10 mouse cellular contexts compared by ENCODE assay signal in genomic region chr3:62412704-62413103, GRCm38 (mm10).
A peak's percentile ranks its signal among the peaks of the same experiment; 100 is the strongest.
DNase-seq lines count a peak whose midpoint lies in the region; ATAC-seq and TF ChIP-seq lines count a peak whose summit lies in the region.
"Had no signal": no experiment of that assay in that cellular context is flagged by ENCODE, and none has a peak within 500 bp of the region (broad histone marks: within the 10 kb centered on the region; RNA-seq: fewer than 3 reads in every experiment).

No protein-coding gene starts in this region.

- peak; percentile 80 for ATAC-seq in forebrain, embryonic 16.5 days

- H3K79me2 ChIP-seq in myocyte (ENCODE audit: control insufficient read depth, insufficient read depth): no peaks in the 10 kb centered on the region

- H3K4me3 ChIP-seq in forebrain, embryonic 16.5 days (replicated peaks; ENCODE audit: low read length): no peak overlapping the region
- no peak overlapping the region for H3K4me3 ChIP-seq in forebrain, embryonic 10.5 days
- no peak overlapping the region for H3K4me3 ChIP-seq in myocyte
- H3K4me3 ChIP-seq: neural tube, embryonic 13.5 days had no signal

- no peak for DNase-seq in forebrain, embryonic 10.5 days (ENCODE audit: extremely low spot score, low spot score)
- peak; percentile 8 for DNase-seq in cerebellum, adult 8-10 months
- DNase-seq in layer of hippocampus, adult 8-10 months (ENCODE audit: low spot score in 2 of 2): peak; percentile 74 to 78
- DNase-seq in urinary bladder, postnatal 4 days (ENCODE audit: low spot score in 2 of 2): peak; percentile 47 to 61
- no peak for DNase-seq in kidney, postnatal 14 days
- no peak for DNase-seq in adrenal gland, adult 18-20 months (ENCODE audit: low spot score in 2 of 2)

- WGBS in forebrain, embryonic 16.5 days: 51% methylated on average over 7 of the region's 7 CpGs
- 91% methylated on average over 7 of the region's 7 CpGs for WGBS in forebrain, embryonic 10.5 days

- H3K4me2 ChIP-seq in forebrain, embryonic 16.5 days (ENCODE audit: low read length): no peak overlapping the region
- H3K4me2 ChIP-seq in myocyte (ENCODE audit: low read depth): no peak overlapping the region
- H3K4me2 ChIP-seq: neural tube, embryonic 13.5 days had no signal

- TF ChIP-seq POLR2A in myocyte (IDR thresholded peaks at IDR 0.05; ENCODE audit: insufficient read length, low read depth): no peak

- H3K36me3 ChIP-seq in forebrain, embryonic 16.5 days (ENCODE audit: control insufficient read depth, insufficient read depth): no peaks in the 10 kb centered on the region
- H3K36me3 ChIP-seq in forebrain, embryonic 10.5 days (replicated peaks): no peaks in the 10 kb centered on the region
- no peaks in the 10 kb centered on the region for H3K36me3 ChIP-seq in myocyte (ENCODE audit: control insufficient read depth, insufficient read depth)
- H3K36me3 ChIP-seq: neural tube, embryonic 13.5 days had no signal

- peaks cover 7% of the 10 kb centered on the region; the same call in 1 of the 2 replicates for H3K4me1 ChIP-seq in forebrain, embryonic 16.5 days (replicated peaks; ENCODE audit: control insufficient read depth, insufficient read depth, low read length)
- peaks cover 18% of the 10 kb centered on the region for H3K4me1 ChIP-seq in forebrain, embryonic 10.5 days

- peak overlapping the region; percentile 38 for H3K27ac ChIP-seq in forebrain, embryonic 16.5 days (ENCODE audit: low read length)
- no peak overlapping the region for H3K27ac ChIP-seq in forebrain, embryonic 10.5 days
- H3K27ac ChIP-seq: kidney, postnatal 0 days; neural tube, embryonic 13.5 days had no signal

- H3K9ac ChIP-seq in forebrain, embryonic 16.5 days (replicated peaks; ENCODE audit: low read depth, low read length): no peak overlapping the region
- H3K9ac ChIP-seq: neural tube, embryonic 13.5 days had no signal

- no peak overlapping the region for H3ac ChIP-seq in myocyte (ENCODE audit: control insufficient read depth, insufficient read length)

- no peaks in the 10 kb centered on the region for H3K9me3 ChIP-seq in forebrain, embryonic 16.5 days (ENCODE audit: control insufficient read depth, low read length)
- no peaks in the 10 kb centered on the region for H3K9me3 ChIP-seq in forebrain, embryonic 10.5 days
- H3K9me3 ChIP-seq: neural tube, embryonic 13.5 days had no signal

- H3K27me3 ChIP-seq in forebrain, embryonic 16.5 days (replicated peaks; ENCODE audit: control insufficient read depth, insufficient read depth, low read length): no peaks in the 10 kb centered on the region
- H3K27me3 ChIP-seq in forebrain, embryonic 10.5 days (ENCODE audit: poor library complexity, severe bottlenecking): no peaks in the 10 kb centered on the region
- no peaks in the 10 kb centered on the region for H3K27me3 ChIP-seq in myocyte (ENCODE audit: control insufficient read depth, insufficient read depth, insufficient read length)
- H3K27me3 ChIP-seq: neural tube, embryonic 13.5 days had no signal

TF ChIP-seq in myocyte, 11 proteins besides CTCF, POLR2A, EP300 and RAD21:
- TF ChIP-seq E2F4 (IDR thresholded peaks at IDR 0.05; ENCODE audit: insufficient read depth) (no peak), MYOD1 (IDR thresholded peaks at IDR 0.05; ENCODE audit: control insufficient read depth in 1 of 3, insufficient read length in 2 of 3, low read depth in 2 of 3) (peak in 2 of 3 experiments; percentile 7 to 15), MYOG (IDR thresholded peaks at IDR 0.05; ENCODE audit: control insufficient read depth in 1 of 3, insufficient read depth in 1 of 3, insufficient read length in 2 of 3, low read depth in 2 of 3) (peak in 1 of 3 experiments; percentile 32)

Comparison
In these comparisons a context has a peak if more than half of its experiments do, and no peak if none do; other contexts are left out.
1. DNase-seq: peak in cerebellum, adult 8-10 months (single experiment), layer of hippocampus, adult 8-10 months (2 of 2) and urinary bladder, postnatal 4 days (2 of 2); none in forebrain, embryonic 10.5 days (single experiment), kidney, postnatal 14 days (single experiment) and adrenal gland, adult 18-20 months (0 of 2).